Mouse (Mus musculus) bone marrow, adult 2 months (tissue): ENCODE measurements around the gene Add3. TPM values are rescaled to one million over a fixed set of nuclear protein-coding genes. Genes with fewer than 3 reads are reported as not detected.
"Not testable (repeated sequence)": the region's sequence is repeated elsewhere in the genome, so short reads cannot be mapped to it uniquely, and the experiment has no call there.

Source experiments
- H3K27ac ChIP-seq: fragments of 200-500 bp; 2 replicates; pipeline ENCODE4 v1.5.1; 2012; ENCODE audit warnings: low read depth, mild to moderate bottlenecking, control low read depth, inconsistent platforms, low read length; ENCODE audit not compliant: control insufficient read depth, poor library complexity, insufficient read depth
- H3K4me1 ChIP-seq: fragments of 200-500 bp; 2 replicates; pipeline ENCODE4 v1.6.1; 2011; ENCODE audit warnings: low read length; ENCODE audit not compliant: control insufficient read depth, insufficient read depth
- H3K4me3 ChIP-seq: fragments of 200-500 bp; replicated peaks from 2 replicates; pipeline ENCODE3; 2011; ENCODE audit warnings: mild to moderate bottlenecking, low read depth, low read length, control low read depth; ENCODE audit not compliant: control insufficient read depth
- CTCF ChIP-seq: fragments of 200-500 bp; IDR thresholded peaks from 2 replicates; pipeline ENCODE4 v1.5.1; 2011; ENCODE audit warnings: low read length, control low read depth; ENCODE audit not compliant: control insufficient read depth, insufficient read depth
- POLR2A ChIP-seq: fragments of 200-500 bp; IDR thresholded peaks from 2 replicates; pipeline ENCODE4 v1.6.1; 2011; ENCODE audit warnings: low read depth, mild to moderate bottlenecking, control low read depth, low read length, borderline replicate concordance; ENCODE audit not compliant: control insufficient read depth
- WGBS: fragments of 180-500 bp; shearing (Covaris S2); methylation state at CpG from one replicate; pipeline ENCODE4 v1.1.7; 2018; 5-methylcytosine and 5-hydroxymethylcytosine counted together
- polyA plus RNA-seq: library from polyadenylated mRNA; stranded (reverse); fragments of >200 nt; gene quantifications from 2 replicates; pipeline ENCODE4 v1.2.4, GENCODE M21; 2011; ENCODE audit warnings: low replicate concordance; ENCODE audit not compliant: missing spikeins, insufficient read depth, insufficient read length

Add3 gene
- polyA plus RNA-seq, 1 experiment, result 43.6 TPM

- no peak overlapping the region for H3K27ac ChIP-seq
- 93% methylated on average over 8 of the region's 8 CpGs for WGBS
- TF ChIP-seq POLR2A, result no peak
- TF ChIP-seq CTCF, result no peak
- H3K4me3 ChIP-seq, result no peak overlapping the region
- H3K4me1 ChIP-seq, result peaks cover 10% of the 10 kb centered on the region; the same call in 1 of the 2 replicates
Measured at GRCm38 (mm10) chr19:53217837-53218236, 77.6 kb downstream of the Add3 start.

- TF ChIP-seq CTCF (no peak), POLR2A (no peak)
- Histone ChIP-seq H3K27ac (no peak overlapping the region), H3K4me3 (no peak overlapping the region), H3K4me1 (peaks cover 6% of the 10 kb centered on the region; the same call in 1 of the 2 replicates)
- 60% methylated on average over 3 of the region's 3 CpGs for WGBS
Measured at GRCm38 (mm10) chr19:53219305-53219704, 79.1 kb downstream of the Add3 start.

GRCm38 (mm10) chr19:53221186-53221585, 80.9 kb downstream of the Add3 start:
- H3K27ac ChIP-seq, result no peak overlapping the region
- TF ChIP-seq POLR2A (no peak), CTCF (no peak)
- WGBS, result 85% methylated on average over 3 of the region's 3 CpGs
- no peak overlapping the region for H3K4me3 ChIP-seq
- peaks cover 4% of the 10 kb centered on the region; the same call in 1 of the 2 replicates for H3K4me1 ChIP-seq

GRCm38 (mm10) chr19:53225249-53226070, 85.2 kb downstream of the Add3 start:
- H3K27ac ChIP-seq, H3K4me1 ChIP-seq, H3K4me3 ChIP-seq: not testable (repeated sequence)
- 51% methylated on average over 2 of the region's 2 CpGs for WGBS

- Histone ChIP-seq H3K4me1 (no peaks in the 10 kb centered on the region; the same call in 1 of the 2 replicates), H3K27ac (no peak overlapping the region), H3K4me3 (no peak overlapping the region)
- no peak for TF ChIP-seq POLR2A
- no peak for TF ChIP-seq CTCF
- WGBS, result 92% methylated on average over 13 of the region's 13 CpGs
Measured at GRCm38 (mm10) chr19:53226651-53227050, 86.4 kb downstream of the Add3 start.

GRCm38 (mm10) chr19:53228064-53228794, 88.0 kb downstream of the Add3 start:
- H3K4me3 ChIP-seq, result no peak overlapping the region
- no peak overlapping the region for H3K27ac ChIP-seq
- TF ChIP-seq CTCF (no peak), POLR2A (no peak)
- no peaks in the 10 kb centered on the region; the same call in 1 of the 2 replicates for H3K4me1 ChIP-seq
- WGBS, result 86% methylated on average over 7 of the region's 7 CpGs

GRCm38 (mm10) chr19:53230942-53231815, 90.9 kb downstream of the Add3 start:
- TF ChIP-seq CTCF, result no peak
- TF ChIP-seq POLR2A, result no peak
- WGBS, result 80% methylated on average over 11 of the region's 11 CpGs
- no peaks in the 10 kb centered on the region for H3K4me1 ChIP-seq

GRCm38 (mm10) chr19:53233586-53233985, 93.3 kb downstream of the Add3 start:
- TF ChIP-seq POLR2A, result no peak
- no peak for TF ChIP-seq CTCF
- H3K4me1 ChIP-seq, result no peaks in the 10 kb centered on the region; the same call in 1 of the 2 replicates
- H3K4me3 ChIP-seq, result no peak overlapping the region
- no peak overlapping the region for H3K27ac ChIP-seq
- WGBS, result 91% methylated on average over 7 of the region's 7 CpGs

More at GRCm38 (mm10) chr19:53230942-53231815, 90.9 kb downstream of the Add3 start:
- no peak overlapping the region for H3K27ac ChIP-seq
- no peak overlapping the region for H3K4me3 ChIP-seq
